Mouse (Mus musculus) urinary bladder, postnatal 25 days (tissue): ENCODE results near the gene Gstm4.
"Not testable (repeated sequence)": the region's sequence is repeated elsewhere in the genome, so short reads cannot be mapped to it uniquely, and the experiment has no call there.

Experiments used
- DNase-seq: peaks from one replicate; pipeline ENCODE4 v3.0.0; 2022; ENCODE audit warnings: low spot score

Gstm4 gene

DNA sequence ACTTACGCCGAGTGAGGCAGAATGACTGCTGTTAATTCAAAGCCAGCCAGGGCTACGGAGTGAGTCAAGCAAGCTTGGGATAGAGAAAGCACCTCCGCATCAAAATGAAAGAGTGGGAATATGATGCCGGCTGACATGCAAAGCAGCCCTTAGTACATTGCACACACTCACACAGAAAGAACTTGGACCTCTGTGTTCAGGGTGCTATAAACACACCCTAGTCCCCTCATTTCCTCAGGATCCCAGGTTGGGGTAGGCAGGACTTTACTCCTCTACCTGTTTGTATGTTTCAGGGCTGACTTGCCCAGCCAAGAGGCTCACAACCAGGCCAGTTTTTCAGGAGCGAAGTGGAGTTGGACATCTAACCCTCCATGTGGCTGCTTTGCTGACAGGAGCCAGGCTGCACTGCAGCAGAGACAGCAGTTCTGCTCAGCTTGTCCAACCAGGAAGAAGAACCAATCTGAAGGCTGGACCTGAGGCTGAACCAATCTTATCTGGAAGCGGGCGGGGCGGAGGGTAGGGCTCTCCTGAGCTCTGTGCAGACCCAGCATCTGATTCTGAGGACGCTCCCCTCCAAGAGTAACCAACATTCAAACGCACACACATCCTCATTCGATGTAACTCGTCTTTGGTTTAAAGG is 24.7 kb upstream of the Gstm4 start:
- DNase-seq: peak; percentile 59

DNA sequence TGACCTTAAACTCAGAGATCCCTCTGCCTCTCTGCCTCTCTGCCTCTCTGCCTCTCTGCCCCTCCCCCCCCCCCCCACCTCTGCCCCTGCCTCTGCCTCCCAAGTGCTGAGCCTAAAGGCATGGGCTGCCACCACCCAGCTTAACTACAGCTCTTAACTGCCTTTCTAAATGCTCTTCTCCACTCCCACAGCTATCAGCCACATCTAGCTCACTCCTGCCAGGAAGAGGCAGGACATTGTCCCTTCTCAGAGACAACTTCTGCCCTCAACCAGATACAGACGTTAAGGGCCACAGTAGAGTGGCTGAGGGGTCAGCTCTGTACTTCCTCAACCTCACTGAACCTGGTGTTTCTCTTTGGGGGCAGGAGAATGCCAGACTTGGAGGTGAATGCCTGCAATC is 24.1 kb upstream of the Gstm4 start:
- DNase-seq: no peak

DNA sequence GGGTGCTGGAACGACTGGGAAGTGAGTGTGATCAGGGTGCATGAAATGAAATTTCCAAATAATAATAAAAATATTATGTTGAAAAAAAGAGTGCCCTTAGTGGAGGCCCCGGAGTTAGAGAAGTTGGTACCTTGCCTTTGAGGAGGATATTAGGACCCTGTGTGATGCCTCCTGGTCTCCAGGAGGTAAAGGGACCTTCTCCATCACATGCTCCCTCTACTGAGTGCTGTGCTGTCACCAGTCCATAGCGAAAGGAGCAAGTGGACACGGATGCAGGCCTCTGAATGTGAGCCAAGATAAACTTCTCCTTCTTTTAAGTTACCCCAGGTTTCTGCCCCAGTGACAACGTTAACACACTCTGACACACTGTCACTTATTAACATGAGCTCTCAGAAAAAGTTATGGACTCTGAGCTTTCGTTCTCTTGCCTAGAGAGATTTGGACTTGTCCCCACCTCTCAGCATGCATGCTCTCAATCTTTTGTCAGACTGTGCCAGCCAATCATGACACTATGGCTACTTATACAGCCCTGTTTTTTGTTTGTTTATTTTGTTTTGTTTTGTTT is 22.8 kb upstream of the Gstm4 start:
- no peak for DNase-seq

DNA sequence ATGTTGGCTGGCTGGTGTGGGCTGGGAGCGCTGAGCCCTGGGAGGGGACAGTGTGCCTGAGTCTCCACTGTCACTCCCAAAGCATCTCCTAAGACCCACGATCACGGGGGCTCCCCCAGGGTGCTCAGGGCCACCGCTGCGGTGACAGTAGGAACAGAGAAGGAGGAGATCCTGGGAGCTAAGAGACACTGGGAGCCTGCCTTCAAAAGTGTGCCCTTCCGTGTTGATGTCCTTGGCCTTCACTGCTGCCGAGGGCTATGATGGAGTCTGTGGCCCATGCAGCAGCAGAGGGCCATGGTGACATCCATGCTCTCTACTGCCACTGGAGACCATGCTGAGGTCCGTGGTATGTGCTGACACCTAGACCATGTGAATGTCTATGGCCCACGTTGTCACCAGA is 20.9 kb upstream of the Gstm4 start:
- no peak for DNase-seq

- no peak for DNase-seq
Measured at GRCm38 (mm10) chr3:108064672-108065071, 20.0 kb upstream of the Gstm4 start.

GRCm38 (mm10) chr3:108062648-108063047 is 18.0 kb upstream of the Gstm4 start:
- no peak for DNase-seq

- DNase-seq: no peak
Measured at GRCm38 (mm10) chr3:108061420-108061819, 16.7 kb upstream of the Gstm4 start.

DNA sequence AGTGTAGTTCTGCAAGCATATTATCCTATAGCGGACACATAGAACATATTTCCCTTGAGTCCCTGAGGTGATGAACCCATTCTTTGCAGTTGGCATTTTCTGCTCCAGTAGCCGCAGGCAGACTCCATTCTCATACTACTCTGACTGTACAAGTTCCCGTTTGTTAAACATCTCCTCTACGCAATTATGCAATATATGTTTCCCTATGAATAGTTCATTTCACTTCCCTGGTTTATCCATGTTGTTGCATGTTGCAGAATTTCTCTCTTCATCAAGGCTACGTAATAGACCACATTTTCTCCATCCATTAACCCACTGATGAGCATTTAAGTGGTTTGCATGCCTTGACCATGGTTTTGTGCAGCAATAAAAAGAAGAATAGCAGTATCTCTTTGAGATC is 5.8 kb upstream of the Gstm4 start:
- DNase-seq: no peak

DNA sequence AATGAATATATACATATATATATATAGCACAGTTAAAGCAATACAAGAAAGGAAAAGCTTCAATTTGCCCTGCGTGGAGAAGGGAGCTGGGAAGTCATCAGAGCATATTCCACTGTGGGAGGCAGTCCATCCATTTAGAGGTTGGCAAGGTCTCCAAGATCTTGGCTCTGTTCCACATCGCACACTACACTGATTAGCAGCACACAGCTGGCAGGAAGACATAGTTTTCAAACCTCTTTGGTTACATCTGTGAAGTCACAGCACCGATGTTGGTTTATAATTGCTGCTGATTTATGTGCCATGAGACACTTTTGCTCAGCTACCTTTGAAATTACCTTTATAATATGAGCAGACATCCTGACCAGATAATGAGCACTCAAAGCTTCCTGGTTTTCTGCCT is 3.6 kb upstream of the Gstm4 start:
- DNase-seq: no peak

DNA sequence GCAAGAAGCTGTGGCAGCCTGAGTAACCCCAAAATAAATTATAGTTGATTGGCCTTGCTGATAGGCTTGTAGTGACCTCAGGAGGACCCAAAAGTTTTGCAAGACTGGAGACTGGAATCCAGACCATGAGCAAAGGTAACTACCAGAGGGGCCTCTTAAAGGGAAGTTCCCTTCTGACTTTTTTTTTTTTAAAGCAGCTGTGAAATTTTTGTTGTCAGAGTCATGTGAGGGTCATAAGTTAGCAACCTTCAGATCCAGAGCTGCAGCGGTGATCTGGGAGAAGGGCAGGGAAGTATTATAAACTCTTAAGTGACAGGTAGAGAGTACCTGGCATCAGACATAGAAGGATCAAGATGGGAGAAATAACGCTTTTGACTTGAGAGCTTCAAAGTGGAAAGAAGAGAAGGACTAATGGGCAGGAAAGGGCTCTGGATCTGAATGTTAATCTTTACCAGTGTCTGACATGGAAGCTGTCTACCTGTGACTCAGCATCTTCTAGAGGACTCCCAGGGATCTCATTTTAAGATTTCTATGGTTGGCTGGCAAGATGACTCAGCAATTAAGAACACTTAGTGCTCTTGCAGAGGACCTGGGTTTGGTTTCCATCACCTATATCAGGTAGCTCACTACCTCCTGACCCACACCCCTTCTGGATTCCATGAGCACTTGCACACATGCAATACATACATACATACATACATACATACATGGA is 2.4 kb upstream of the Gstm4 start:
- no peak for DNase-seq

GRCm38 (mm10) chr3:108033156-108033555 is 11.5 kb downstream of the Gstm4 start:
- no peak for DNase-seq

DNA sequence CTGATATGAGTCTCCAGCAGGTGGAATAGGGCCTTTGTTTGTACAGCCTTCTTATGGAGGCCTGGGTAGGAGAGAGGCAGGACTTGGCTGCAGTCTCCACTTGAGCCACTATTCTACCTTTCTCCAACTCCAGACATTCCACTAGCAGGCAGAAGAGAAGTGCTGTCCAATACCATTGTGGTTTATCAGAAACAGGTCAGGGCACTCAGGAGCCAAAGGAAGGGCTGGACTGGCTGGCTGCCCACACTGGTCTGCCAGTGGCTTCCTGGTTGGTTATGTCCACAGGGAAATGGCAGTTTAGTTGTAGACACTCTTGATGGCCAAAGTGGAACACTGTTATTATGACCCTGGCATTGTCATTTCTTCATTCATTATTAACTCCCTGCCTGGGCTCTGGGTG is 12.6 kb downstream of the Gstm4 start:
- no peak for DNase-seq

- no peak for DNase-seq
Measured at GRCm38 (mm10) chr3:108028641-108029365, 15.9 kb downstream of the Gstm4 start.

DNA sequence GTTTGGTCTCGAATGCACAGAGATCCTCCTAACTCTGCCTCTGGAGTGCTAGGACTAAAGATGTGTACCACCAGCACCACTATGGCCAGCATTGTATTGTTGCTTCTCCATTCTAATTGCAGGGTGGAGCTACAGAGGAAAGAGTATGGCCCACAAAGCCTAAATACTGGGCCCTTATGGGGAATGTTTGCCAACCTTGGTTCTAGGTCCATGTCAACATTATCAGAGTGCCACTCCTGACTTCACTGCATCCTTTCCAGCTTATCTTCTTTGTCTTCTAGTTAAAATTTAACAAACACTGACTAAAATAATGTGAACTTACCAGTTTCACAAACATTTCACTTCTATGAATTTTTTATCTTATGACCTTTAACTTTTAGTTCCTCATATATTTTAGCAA is 18.1 kb downstream of the Gstm4 start:
- DNase-seq: no peak

GRCm38 (mm10) chr3:108026049-108026448 is 18.6 kb downstream of the Gstm4 start:
- no peak for DNase-seq

GRCm38 (mm10) chr3:108025318-108025717 is 19.4 kb downstream of the Gstm4 start:
- no peak for DNase-seq

DNA sequence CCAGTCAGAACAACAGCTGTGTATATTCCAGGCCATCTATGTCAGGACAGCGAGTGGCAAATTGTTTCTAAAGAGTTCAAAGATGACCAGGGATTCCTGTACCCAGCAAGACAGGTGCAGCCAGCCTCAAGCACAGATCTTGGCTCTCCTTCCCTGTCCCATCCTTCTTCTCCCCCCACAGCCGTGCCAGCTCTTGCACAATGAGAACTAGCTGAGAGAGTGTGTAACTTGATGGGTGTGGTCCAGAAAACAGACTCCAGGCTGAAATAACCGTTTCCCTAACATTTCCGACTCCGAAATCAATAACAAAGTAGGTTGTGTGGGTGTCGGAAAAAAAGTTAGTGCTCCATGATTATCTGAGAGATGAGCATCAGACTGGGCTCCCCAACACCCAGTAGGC is 22.0 kb downstream of the Gstm4 start:
- no peak for DNase-seq

DNA sequence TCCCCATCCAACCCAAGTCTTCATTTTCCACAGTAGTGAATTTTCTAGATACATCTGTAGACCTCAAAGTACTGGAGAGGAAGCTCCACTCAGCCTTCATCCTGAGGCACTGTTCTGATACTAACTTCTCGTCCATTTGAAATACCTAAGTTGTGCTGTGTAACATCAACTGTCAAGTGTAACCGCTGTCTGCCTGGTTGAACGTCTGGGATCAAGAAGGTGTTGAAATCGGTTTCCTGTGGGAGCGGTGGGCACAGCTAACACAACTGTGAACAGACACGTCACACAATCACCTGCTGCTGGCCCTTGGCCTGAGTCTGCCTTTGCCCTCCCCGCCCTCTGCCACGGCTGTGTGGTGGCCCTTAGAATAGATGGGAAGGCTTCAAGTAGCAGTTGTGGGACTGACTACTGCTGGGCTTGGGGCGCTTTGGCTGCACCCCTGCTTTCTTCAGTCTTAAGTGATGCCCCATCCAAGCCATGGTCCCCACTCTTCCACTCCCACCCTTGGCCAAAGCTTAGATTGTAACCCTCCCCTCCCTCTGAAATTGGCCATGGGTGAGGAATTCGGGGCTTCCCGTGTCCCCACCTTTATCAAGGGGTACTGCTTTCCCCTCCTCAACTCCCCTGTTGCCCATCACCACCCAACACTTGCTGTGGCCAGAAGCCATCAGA is 24.2 kb downstream of the Gstm4 start:
- not testable (repeated sequence) for DNase-seq

GRCm38 (mm10) chr3:108019226-108019625 is 25.5 kb downstream of the Gstm4 start:
- not testable (repeated sequence) for DNase-seq

- DNase-seq: no peak
Measured at GRCm38 (mm10) chr3:108018190-108018820, 26.4 kb downstream of the Gstm4 start.

DNA sequence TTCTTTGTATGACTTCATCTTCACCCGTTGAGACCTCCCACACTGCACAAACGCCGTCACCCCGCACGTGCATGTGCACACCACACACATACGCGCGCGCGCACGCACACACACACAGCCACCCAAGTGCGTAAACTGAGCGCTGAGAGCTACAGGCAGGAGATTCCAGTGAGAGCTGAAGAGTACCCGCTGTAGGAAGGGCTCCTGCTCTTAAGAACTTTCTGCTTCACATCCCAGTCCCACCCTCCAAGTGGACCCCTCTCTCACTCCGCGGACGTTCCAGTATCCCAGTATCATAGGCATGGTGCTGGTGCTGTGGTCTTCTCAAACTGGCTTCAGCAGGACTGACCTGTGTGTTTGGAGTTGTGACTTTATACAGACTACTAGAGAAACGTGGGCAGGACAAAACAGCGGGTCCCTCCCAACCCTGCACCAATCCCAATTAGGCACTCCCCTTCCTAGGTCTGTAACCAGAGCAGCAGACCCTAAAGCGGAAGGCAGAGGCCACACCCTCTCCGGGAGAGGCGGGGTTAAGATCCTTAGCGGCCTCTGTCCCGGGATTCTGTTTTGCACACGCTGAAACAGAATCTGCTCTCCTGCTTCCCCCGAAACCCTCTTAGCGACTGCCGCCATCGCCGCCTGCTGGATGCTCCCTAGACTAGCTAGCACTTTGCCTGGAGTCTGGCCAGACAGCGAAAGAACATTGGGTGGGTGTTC is 27.1 kb downstream of the Gstm4 start, which contains the start of gene Gstm1:
TSS of gene Gstm1 (minus strand) at position 501 of the 717 bp plus-strand sequence.
- peak; percentile 87 for DNase-seq
